Mouse (Mus musculus) CD4-positive helper T cell, adult 2 months (primary cell): Measurements from ENCODE around the gene Pla2g6.

ENCODE experiments used
- DNase-seq: peaks from one replicate; pipeline ENCODE4 v3.0.0-alpha.2; 2012; ENCODE audit warnings: low read depth, missing footprints, low spot score

Gene Pla2g6

GRCm38 (mm10) chr15:79322991-79323790 lies 5.0 kb downstream of the Pla2g6 start:
- peak; percentile 80 for DNase-seq

- peak; percentile 74 for DNase-seq
Measured at GRCm38 (mm10) chr15:79322281-79322990, 5.8 kb downstream of the Pla2g6 start.

GRCm38 (mm10) chr15:79321733-79322190 lies 6.4 kb downstream of the Pla2g6 start:
- DNase-seq: no peak

GRCm38 (mm10) chr15:79313848-79314369 lies 14.3 kb downstream of the Pla2g6 start:
- no peak for DNase-seq

GRCm38 (mm10) chr15:79307861-79308260 lies 20.3 kb downstream of the Pla2g6 start:
- DNase-seq: no peak

- no peak for DNase-seq
Measured at GRCm38 (mm10) chr15:79306043-79306637, 22.1 kb downstream of the Pla2g6 start.

- no peak for DNase-seq
Measured at GRCm38 (mm10) chr15:79304832-79305231, 23.4 kb downstream of the Pla2g6 start.

- no peak for DNase-seq
Measured at GRCm38 (mm10) chr15:79303725-79304124, 24.5 kb downstream of the Pla2g6 start.

- DNase-seq: no peak
Measured at GRCm38 (mm10) chr15:79299563-79300155, 28.5 kb downstream of the Pla2g6 start.

- no peak for DNase-seq
Measured at GRCm38 (mm10) chr15:79298553-79298952, 29.6 kb downstream of the Pla2g6 start.

- DNase-seq: no peak
Measured at GRCm38 (mm10) chr15:79292779-79293178, 35.4 kb downstream of the Pla2g6 start.

- DNase-seq: no peak
Measured at GRCm38 (mm10) chr15:79290340-79290739, 37.9 kb downstream of the Pla2g6 start.

GRCm38 (mm10) chr15:79289441-79289840 lies 38.7 kb downstream of the Pla2g6 start:
- DNase-seq: no peak

- DNase-seq: no peak
Measured at GRCm38 (mm10) chr15:79288387-79288786, 39.8 kb downstream of the Pla2g6 start.

- no peak for DNase-seq
Measured at GRCm38 (mm10) chr15:79287091-79287490, 41.1 kb downstream of the Pla2g6 start.

GRCm38 (mm10) chr15:79286141-79286540 lies 42.0 kb downstream of the Pla2g6 start:
- no peak for DNase-seq

GRCm38 (mm10) chr15:79285399-79285798 lies 42.8 kb downstream of the Pla2g6 start, which contains the start of gene Baiap2l2:
Gene Baiap2l2 (minus strand): TSS chr15:79285537.
- DNase-seq: no peak

- no peak for DNase-seq
Measured at GRCm38 (mm10) chr15:79283371-79283770, 44.8 kb downstream of the Pla2g6 start.

- no peak for DNase-seq
Measured at GRCm38 (mm10) chr15:79282434-79282833, 45.8 kb downstream of the Pla2g6 start.

- DNase-seq: peak; percentile 69
Measured at GRCm38 (mm10) chr15:79281389-79281788, 46.8 kb downstream of the Pla2g6 start.

GRCm38 (mm10) chr15:79280850-79281249 lies 47.3 kb downstream of the Pla2g6 start:
- no peak for DNase-seq

GRCm38 (mm10) chr15:79280209-79280608 lies 48.0 kb downstream of the Pla2g6 start:
- DNase-seq: peak; percentile 57
